Mouse (Mus musculus) naive thymus-derived CD4-positive, alpha-beta T cell, adult 5 months (primary cell): ENCODE data around the gene Oasl2. TPM values are rescaled to one million over a fixed set of nuclear protein-coding genes. Genes with fewer than 3 reads are reported as not detected.

Experiments
- polyA plus RNA-seq: library from polyadenylated mRNA; unstranded; fragments of 100-300 nt; shearing (Covaris generic); gene quantifications from one replicate; pipeline ENCODE4 v1.2.1, GENCODE M21; 2017

Oasl2 gene
- polyA plus RNA-seq, result 9.0 TPM

GRCm38 (mm10) chr5:114896688-114897373 lies at the start of gene Oasl2:
TSS of gene Oasl2 (plus strand) at chr5:114896936.

GRCm38 (mm10) chr5:114853364-114853763 lies 43.4 kb upstream of the Oasl2 start, which contains the start of gene 4930519G04Rik:
TSS of gene 4930519G04Rik (plus strand) at chr5:114853664.

GRCm38 (mm10) chr5:114858582-114858981 lies 38.2 kb upstream of the Oasl2 start, which contains the start of gene Gm9936:
TSS of gene Gm9936 (minus strand) at chr5:114858682.

GRCm38 (mm10) chr5:114922998-114923473 lies 26.3 kb downstream of the Oasl2 start, which contains the start of gene Oasl1:
TSS of gene Oasl1 (plus strand) at chr5:114923240.

GRCm38 (mm10) chr5:114942074-114942765 lies 45.5 kb downstream of the Oasl2 start, which contains the start of gene 2210016L21Rik:
TSS of gene 2210016L21Rik (plus strand) at chr5:114942158.

Other genes with a start within 250 kb of the Oasl2 start
- 0.63 TPM for gene Trpv4, start 238.5 kb upstream of the Oasl2 start, polyA plus RNA-seq
- gene Gltp, start 206.0 kb upstream of the Oasl2 start, polyA plus RNA-seq, result 238 TPM
- gene Tchp, start 189.2 kb upstream of the Oasl2 start, polyA plus RNA-seq, result 17.0 TPM
- gene Ankrd13a, start 122.3 kb upstream of the Oasl2 start, polyA plus RNA-seq, result 208 TPM
- 158 TPM for gene Git2, start 121.4 kb upstream of the Oasl2 start, polyA plus RNA-seq
- gene 1500011B03Rik, start 73.5 kb upstream of the Oasl2 start, polyA plus RNA-seq, result 49.4 TPM
- not detected for gene 4930519G04Rik, start 43.3 kb upstream of the Oasl2 start, polyA plus RNA-seq
- gene Gm9936, start 38.3 kb upstream of the Oasl2 start, polyA plus RNA-seq, result not detected
- 5.1 TPM for gene Oasl1, start 26.3 kb downstream of the Oasl2 start, polyA plus RNA-seq
- gene 2210016L21Rik, start 45.2 kb downstream of the Oasl2 start, polyA plus RNA-seq, result 34.7 TPM
- 0.15 TPM for gene Hnf1a, start 74.2 kb downstream of the Oasl2 start, polyA plus RNA-seq
- gene Sppl3, start 114.2 kb downstream of the Oasl2 start, polyA plus RNA-seq, result 64.1 TPM
- gene Gm10401, start 201.4 kb downstream of the Oasl2 start, polyA plus RNA-seq, result not detected
- gene Acads, start 222.4 kb downstream of the Oasl2 start, polyA plus RNA-seq, result 20.8 TPM
- gene Unc119b, start 238.0 kb downstream of the Oasl2 start, polyA plus RNA-seq, result 38.8 TPM